25 mouse cellular contexts compared by ENCODE assay signal in the genomic region with DNA sequence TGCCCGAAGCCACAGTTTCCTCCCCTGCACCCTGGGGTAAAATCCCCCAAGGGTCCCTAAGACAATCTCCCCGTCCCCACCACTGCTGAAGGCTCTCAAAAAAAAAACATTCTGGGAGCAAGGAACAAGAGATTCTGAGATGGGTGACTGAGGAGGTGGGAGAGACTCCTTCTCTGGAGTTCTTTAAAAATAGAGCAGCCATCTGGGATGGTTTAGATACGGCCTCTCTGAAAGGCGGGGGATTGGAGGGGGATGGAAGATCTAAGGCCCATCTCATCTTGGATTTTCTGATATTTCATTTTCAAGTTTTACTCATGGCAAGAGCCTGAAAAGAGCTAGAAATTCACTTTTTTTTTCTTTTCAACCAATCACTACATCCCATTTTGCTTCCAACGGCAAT.
DNase-seq lines count a peak whose midpoint lies in the region; ATAC-seq and TF ChIP-seq lines count a peak whose summit lies in the region.
"Had no signal": no experiment of that assay in that cellular context is flagged by ENCODE, and none has a peak within 500 bp of the region (broad histone marks: within the 10 kb centered on the region; RNA-seq: fewer than 3 reads in every experiment).

No protein-coding gene starts in this region.

- H3K9me3 ChIP-seq in embryonic facial prominence, embryonic 13.5 days = no peaks in the 10 kb centered on the region
- no peaks in the 10 kb centered on the region for H3K9me3 ChIP-seq in embryonic facial prominence, embryonic 10.5 days
- H3K9me3 ChIP-seq in heart, embryonic 10.5 days = no peaks in the 10 kb centered on the region
- H3K9me3 ChIP-seq: forebrain, embryonic 13.5 days; heart, embryonic 15.5 days; limb, embryonic 12.5 days; liver, embryonic 15.5 days; lung, embryonic 15.5 days had no signal

- H3K27ac ChIP-seq in embryonic facial prominence, embryonic 13.5 days = peak overlapping the region; percentile 70
- H3K27ac ChIP-seq in embryonic facial prominence, embryonic 10.5 days (replicated peaks) = no peak overlapping the region
- no peak overlapping the region for H3K27ac ChIP-seq in heart, embryonic 10.5 days
- no peak overlapping the region for H3K27ac ChIP-seq in heart, adult 2 months
- H3K27ac ChIP-seq: forebrain, embryonic 13.5 days; heart, embryonic 15.5 days; limb, embryonic 12.5 days; liver, embryonic 15.5 days; lung, embryonic 15.5 days; stomach, postnatal 0 days had no signal

- ATAC-seq in embryonic facial prominence, embryonic 13.5 days (ENCODE audit: insufficient number of reproducible peaks, insufficient read depth, low FRiP score, low TSS enrichment, low read depth) = no peak
- ATAC-seq: activated CD4-positive, CD25-positive, alpha-beta regulatory T cell, adult 4 months; forebrain, embryonic 13.5 days; intestine, embryonic 16.5 days; midbrain, embryonic 16.5 days had no signal

- H3K27me3 ChIP-seq in embryonic facial prominence, embryonic 13.5 days = no peaks in the 10 kb centered on the region
- H3K27me3 ChIP-seq in embryonic facial prominence, embryonic 10.5 days (replicated peaks; ENCODE audit: low read depth, poor library complexity, severe bottlenecking) = 0 out of 2 replicates have a peak, but pooled peaks cover 4% of the 10 kb centered on the region
- no peaks in the 10 kb centered on the region for H3K27me3 ChIP-seq in heart, embryonic 10.5 days (ENCODE audit: insufficient read depth, poor library complexity, severe bottlenecking)
- no peaks in the 10 kb centered on the region for H3K27me3 ChIP-seq in heart, adult 2 months (ENCODE audit: control insufficient read depth, insufficient read depth, low read length)
- H3K27me3 ChIP-seq: CH12.LX; forebrain, embryonic 13.5 days; heart, embryonic 15.5 days; limb, embryonic 12.5 days; liver, embryonic 15.5 days; lung, embryonic 15.5 days had no signal

- H3K4me3 ChIP-seq in embryonic facial prominence, embryonic 13.5 days = no peak overlapping the region
- no peak overlapping the region for H3K4me3 ChIP-seq in embryonic facial prominence, embryonic 10.5 days
- H3K4me3 ChIP-seq in heart, embryonic 10.5 days = no peak overlapping the region
- no peak overlapping the region for H3K4me3 ChIP-seq in heart, adult 2 months
- H3K4me3 ChIP-seq: forebrain, embryonic 13.5 days; heart, embryonic 15.5 days; limb, embryonic 12.5 days; liver, embryonic 15.5 days; lung, embryonic 15.5 days had no signal

- H3K4me2 ChIP-seq in embryonic facial prominence, embryonic 13.5 days = no peak overlapping the region
- H3K4me2 ChIP-seq: forebrain, embryonic 13.5 days; heart, embryonic 15.5 days; limb, embryonic 12.5 days; liver, embryonic 15.5 days; lung, embryonic 15.5 days; midbrain, embryonic 11.5 days had no signal

- TF ChIP-seq POLR2A in heart, adult 2 months (IDR thresholded peaks at IDR 0.05; ENCODE audit: insufficient read depth, low read depth, low read length) = no peak

- 45% methylated on average over 5 of the region's 5 CpGs for WGBS in embryonic facial prominence, embryonic 13.5 days
- 72% methylated on average over 5 of the region's 5 CpGs for WGBS in embryonic facial prominence, embryonic 10.5 days
- 81% methylated on average over 5 of the region's 5 CpGs for WGBS in heart, embryonic 10.5 days
- 82% methylated on average over 5 of the region's 5 CpGs for WGBS in heart, adult 2 months

- no peak for TF ChIP-seq EP300 in heart, adult 2 months (IDR thresholded peaks at IDR 0.05; ENCODE audit: insufficient read depth, low read depth, low read length)

- no peak overlapping the region for H3K9ac ChIP-seq in embryonic facial prominence, embryonic 13.5 days
- H3K9ac ChIP-seq in heart, adult 2 months (ENCODE audit: low read depth, low read length) = no peak overlapping the region
- H3K9ac ChIP-seq: forebrain, embryonic 13.5 days; heart, embryonic 15.5 days; limb, embryonic 12.5 days; liver, embryonic 15.5 days; lung, embryonic 15.5 days had no signal

- TF ChIP-seq CTCF in heart, adult 2 months (IDR thresholded peaks at IDR 0.05) = no peak

- H3K4me1 ChIP-seq in embryonic facial prominence, embryonic 13.5 days = peaks cover 58% of the 10 kb centered on the region
- H3K4me1 ChIP-seq in embryonic facial prominence, embryonic 10.5 days = peaks cover 64% of the 10 kb centered on the region
- H3K4me1 ChIP-seq in heart, embryonic 10.5 days = peaks cover 49% of the 10 kb centered on the region
- H3K4me1 ChIP-seq in heart, adult 2 months (ENCODE audit: control insufficient read depth, insufficient read depth, low read length) = peaks cover 11% of the 10 kb centered on the region

- intact Hi-C loops in left cerebral cortex, postnatal 4 days (cut with DNase I) = loop anchor here (5.0 kb wide), 1 partner anchor 222 kb away; the partner anchor contains the start of gene Maml3
- intact Hi-C loops in heart, adult 2 months (cut with DNase I) = no loop called here

- DNase-seq in embryonic facial prominence, embryonic 10.5 days (ENCODE audit: low spot score) = no peak
- peak; percentile 46 to 54 for DNase-seq in left cerebral cortex, adult 18-20 months (ENCODE audit: low spot score in 2 of 2)
- DNase-seq in left cerebral cortex, postnatal 4 days = no peak
- peak; percentile 43 to 55 for DNase-seq in right cerebral cortex, adult 2 months (ENCODE audit: low spot score in 2 of 2)
- DNase-seq in right cerebral cortex, postnatal 14 days = no peak
- no peak for DNase-seq in heart, embryonic 10.5 days (ENCODE audit: low spot score)
- DNase-seq in heart, adult 2 months = no peak
- DNase-seq: cerebellum, adult 8-10 months; gastrocnemius, postnatal 10 days; kidney, adult 8-10 months; kidney, postnatal 4 days; thymus, adult 2 months; thymus, postnatal 36 days had no signal

- H3K79me2 ChIP-seq in heart, adult 2 months (replicated peaks; ENCODE audit: control insufficient read depth, insufficient read depth, low read length) = no peaks in the 10 kb centered on the region

- no peaks in the 10 kb centered on the region for H3K36me3 ChIP-seq in embryonic facial prominence, embryonic 13.5 days
- no peaks in the 10 kb centered on the region for H3K36me3 ChIP-seq in embryonic facial prominence, embryonic 10.5 days (replicated peaks)
- no peaks in the 10 kb centered on the region for H3K36me3 ChIP-seq in heart, embryonic 10.5 days
- no peaks in the 10 kb centered on the region for H3K36me3 ChIP-seq in heart, adult 2 months (ENCODE audit: control insufficient read depth, insufficient read depth, low read length)
- H3K36me3 ChIP-seq: heart, embryonic 15.5 days; limb, embryonic 12.5 days; liver, embryonic 15.5 days; lung, embryonic 15.5 days had no signal

Comparison
In these comparisons a context has a peak if more than half of its experiments do, and no peak if none do; other contexts are left out.
1. DNase-seq: peak in left cerebral cortex, adult 18-20 months (2 of 2) and right cerebral cortex, adult 2 months (2 of 2); none in embryonic facial prominence, embryonic 10.5 days (single experiment), left cerebral cortex, postnatal 4 days (single experiment), right cerebral cortex, postnatal 14 days (single experiment), heart, embryonic 10.5 days (single experiment) and heart, adult 2 months (0 of 2).